Mouse (Mus musculus) Patski (cell line): Measurements from ENCODE around the gene Olfr1090. TPM values are rescaled to one million over a fixed set of nuclear protein-coding genes. Genes with fewer than 3 reads are reported as not detected.

ENCODE experiments used
- ATAC-seq: fragments of 100-300 bp; one replicate; pipeline ENCODE4 v1.8.0; 2021
- CTCF ChIA-PET: fragments of 350-600 bp; sonication (Branson Sonifier 250); formaldehyde crosslinking; loops from one replicate; lab custom pipeline; 2022; ENCODE audit warnings: inconsistent platforms; lab: Charles Lee
- POLR2A ChIA-PET: fragments of 350-600 bp; sonication (Branson Sonifier 250); formaldehyde crosslinking; loops from one replicate; lab custom pipeline; 2022; ENCODE audit warnings: antibody characterized with exemption, inconsistent platforms; lab: Charles Lee
- DNase-seq: peaks from one replicate; pipeline ENCODE4 v3.0.0-alpha.2; 2011; ENCODE audit warnings: low read depth, low spot score
- H3K27me3 ChIP-seq: fragments of 371-371 bp; one replicate; pipeline ENCODE4 v1.5.1; 2021
- CTCF ChIP-seq: fragments of 100-300 bp; IDR thresholded peaks from one replicate; pipeline ENCODE4 v1.5.1; 2021
- in situ Hi-C: fragments of 300-500 bp; cut with MboI; formaldehyde crosslinking; loops from 3 replicates; pipeline ENCODE4 v1.11.1; 2018; ENCODE audit warnings: low pct_unique_long_range_greater_than_20kb, mixed read lengths
- polyA plus RNA-seq: library from polyadenylated mRNA; unstranded; gene quantifications from one replicate; pipeline ENCODE4 v1.2.3, GENCODE M21; 2021

Olfr1090 gene
- polyA plus RNA-seq, result not detected

- DNase-seq (no peak), ATAC-seq (no peak)
- TF ChIP-seq CTCF, result no peak
- ChIA-PET CTCF (no interaction called here), POLR2A (no interaction called here)
- no peaks in the 10 kb centered on the region for H3K27me3 ChIP-seq
- in situ Hi-C loops, result no loop called here
Measured at GRCm38 (mm10) chr2:86758893-86759292, at the start of gene Olfr1090. Gene Olfr1090 (minus strand): TSS chr2:86758993.

DNA sequence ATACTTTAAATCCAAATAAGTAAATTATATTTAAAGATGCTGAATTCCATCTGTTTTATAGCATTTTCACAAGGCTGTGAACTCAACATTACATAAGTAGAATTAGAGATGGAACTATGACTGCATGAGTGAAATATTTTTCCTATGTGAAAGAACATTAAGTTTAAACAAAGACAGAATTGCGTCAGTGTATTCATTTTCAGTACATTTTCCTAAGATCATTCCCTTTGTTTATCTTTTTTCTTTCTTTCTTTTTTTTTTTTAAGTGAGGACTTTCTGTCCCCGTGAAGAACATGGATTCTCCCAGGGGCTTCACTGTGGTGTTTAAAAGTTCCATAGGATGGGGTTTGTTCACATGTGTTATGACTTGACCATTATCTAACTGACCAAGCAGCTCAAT lies 23.4 kb upstream of the Olfr1090 start, which contains the start of gene Olfr1093:
Gene Olfr1093, plus strand, starts transcription at position 301 of the 400 bp plus-strand sequence.
- in situ Hi-C loops, result no loop called here
- ChIA-PET POLR2A (no interaction called here), CTCF (no interaction called here)
- no peak for TF ChIP-seq CTCF
- DNase-seq (no peak), ATAC-seq (no peak)
- no peaks in the 10 kb centered on the region for H3K27me3 ChIP-seq

- ChIA-PET CTCF (no interaction called here), POLR2A (no interaction called here)
- H3K27me3 ChIP-seq, result no peaks in the 10 kb centered on the region
- in situ Hi-C loops, result no loop called here
- ATAC-seq, result no peak
- no peak for DNase-seq
- no peak for TF ChIP-seq CTCF
Measured at GRCm38 (mm10) chr2:86761050-86761449, 2.3 kb upstream of the Olfr1090 start.

DNA sequence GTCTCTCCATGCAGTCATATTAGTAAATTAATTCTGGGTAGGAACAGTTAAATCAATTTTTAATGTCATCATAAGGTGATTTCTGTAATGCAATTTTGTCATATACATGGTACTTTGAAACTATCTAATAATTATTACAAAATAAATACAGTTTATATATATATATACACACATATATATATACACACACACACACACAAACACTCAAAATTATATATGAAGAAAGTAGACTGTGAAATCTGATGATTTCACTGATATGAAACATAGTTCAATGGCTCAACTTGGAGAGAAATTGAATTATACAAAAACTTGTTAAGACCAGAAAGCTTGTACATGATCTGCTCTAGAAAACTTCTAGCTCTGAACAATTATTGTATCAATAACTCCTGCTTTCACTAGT lies 25.2 kb downstream of the Olfr1090 start, which contains the start of gene Olfr1089:
Gene Olfr1089, minus strand, starts transcription at position 101 of the 400 bp plus-strand sequence.
- POLR2A ChIA-PET, result no interaction called here

More for the DNA sequence above, 25.2 kb downstream of the Olfr1090 start, which contains the start of gene Olfr1089:
- in situ Hi-C loops, result no loop called here
- no peak for ATAC-seq
- no peak for TF ChIP-seq CTCF
- no peaks in the 10 kb centered on the region for H3K27me3 ChIP-seq
- CTCF ChIA-PET, result no interaction called here
- DNase-seq, result no peak

Other genes starting within 250 kb of the Olfr1090 start
- gene Olfr1079, start 216.5 kb downstream of the Olfr1090 start, polyA plus RNA-seq, result not detected
- gene Olfr1080, start 200.8 kb downstream of the Olfr1090 start, polyA plus RNA-seq, result not detected
- gene Olfr1082, start 160.0 kb downstream of the Olfr1090 start, polyA plus RNA-seq, result not detected
- not detected for gene Olfr1084, start 119.3 kb downstream of the Olfr1090 start, polyA plus RNA-seq
- not detected for gene Olfr1085, start 97.0 kb downstream of the Olfr1090 start, polyA plus RNA-seq
- gene Olfr1086, start 78.9 kb downstream of the Olfr1090 start, polyA plus RNA-seq, result not detected
- not detected for gene Olfr1087, start 60.6 kb downstream of the Olfr1090 start, polyA plus RNA-seq
- gene Olfr1089, start 25.3 kb downstream of the Olfr1090 start, polyA plus RNA-seq, result not detected
- gene Olfr1093, start 23.5 kb upstream of the Olfr1090 start, polyA plus RNA-seq, result not detected
- gene Olfr141, start 51.0 kb upstream of the Olfr1090 start, polyA plus RNA-seq, result not detected
- gene Olfr1094, start 65.7 kb upstream of the Olfr1090 start, polyA plus RNA-seq, result not detected
- not detected for gene Olfr1095, start 92.7 kb upstream of the Olfr1090 start, polyA plus RNA-seq
- not detected for gene Gm13723, start 115.8 kb upstream of the Olfr1090 start, polyA plus RNA-seq
- gene Olfr1097, start 133.2 kb upstream of the Olfr1090 start, polyA plus RNA-seq, result not detected
- not detected for gene Olfr1098, start 165.6 kb upstream of the Olfr1090 start, polyA plus RNA-seq
- not detected for gene Olfr1099, start 201.7 kb upstream of the Olfr1090 start, polyA plus RNA-seq
- gene Olfr1100, start 221.0 kb upstream of the Olfr1090 start, polyA plus RNA-seq, result not detected
- not detected for gene Olfr1101, start 232.2 kb upstream of the Olfr1090 start, polyA plus RNA-seq
- not detected for gene Olfr1102, start 239.4 kb upstream of the Olfr1090 start, polyA plus RNA-seq